Mouse (Mus musculus) thymus, postnatal 36 days (tissue): ENCODE results near the gene Ccnyl1.

Experiments used
- DNase-seq, 2 experiments: peaks; one replicate each; pipeline ENCODE4 v3.0.0; 2022; ENCODE audit warnings: mixed read lengths in 2 of 2

Ccnyl1 gene

GRCm38 (mm10) chr1:64705230-64705629 is 15.0 kb downstream of the Ccnyl1 start:
- DNase-seq, result peak; percentile 34 to 57

- DNase-seq, result no peak
These were observed 16.4 kb downstream of the Ccnyl1 start for GRCm38 (mm10) chr1:64706610-64707009.

- peak in 1 of 2 experiments; percentile 11 for DNase-seq
These were observed 19.6 kb downstream of the Ccnyl1 start for GRCm38 (mm10) chr1:64709891-64710290.

- DNase-seq, result no peak
These were observed 21.9 kb downstream of the Ccnyl1 start for GRCm38 (mm10) chr1:64712006-64712760.

- DNase-seq, result no peak
These were observed 25.2 kb downstream of the Ccnyl1 start for GRCm38 (mm10) chr1:64715458-64715857.

- no peak for DNase-seq
These were observed 26.5 kb downstream of the Ccnyl1 start for GRCm38 (mm10) chr1:64716589-64717304.

- DNase-seq, result peak; percentile 40 to 54
These were observed 27.2 kb downstream of the Ccnyl1 start for GRCm38 (mm10) chr1:64717504-64717903.

GRCm38 (mm10) chr1:64721034-64721587 is 30.9 kb downstream of the Ccnyl1 start:
- no peak for DNase-seq

- no peak for DNase-seq
These were observed 39.8 kb downstream of the Ccnyl1 start for GRCm38 (mm10) chr1:64730046-64730445.

- no peak for DNase-seq
These were observed 41.2 kb downstream of the Ccnyl1 start for GRCm38 (mm10) chr1:64731341-64732020.

- DNase-seq, result no peak
These were observed 41.9 kb downstream of the Ccnyl1 start for GRCm38 (mm10) chr1:64732161-64732560.

- no peak for DNase-seq
These were observed 42.5 kb downstream of the Ccnyl1 start for GRCm38 (mm10) chr1:64732637-64733200.

- no peak for DNase-seq
These were observed 43.4 kb downstream of the Ccnyl1 start for GRCm38 (mm10) chr1:64733453-64734245.

GRCm38 (mm10) chr1:64734771-64735750 is 44.8 kb downstream of the Ccnyl1 start:
- DNase-seq, result peak; percentile 6 to 17

- DNase-seq, result peak; percentile 45 to 58
These were observed 45.8 kb downstream of the Ccnyl1 start for GRCm38 (mm10) chr1:64735781-64736680.

- DNase-seq, result no peak
These were observed 46.6 kb downstream of the Ccnyl1 start for GRCm38 (mm10) chr1:64736681-64737501.

GRCm38 (mm10) chr1:64737502-64738179 is 47.4 kb downstream of the Ccnyl1 start, which contains the start of gene Fzd5:
Gene Fzd5 (minus strand): TSS chr1:64737751.
- DNase-seq, result peak; percentile 86 to 90

- DNase-seq, result peak in 1 of 2 experiments; percentile 19
These were observed 47.9 kb downstream of the Ccnyl1 start for GRCm38 (mm10) chr1:64738180-64738555.
